Mouse (Mus musculus): Measurements from ENCODE around the gene Set. TPM values are rescaled to one million over a fixed set of nuclear protein-coding genes. Genes with fewer than 3 reads are reported as not detected.

The Set gene
- 240 and 244 TPM in 2 replicates for polyA plus RNA-seq (2012; rRNA removed)

GRCm38 (mm10) chr2:30057223-30057904 lies at the start of gene Set:
Gene Set (plus strand): TSS chr2:30057378.

GRCm38 (mm10) chr2:30048699-30049388 lies 8.3 kb upstream of the Set start, which contains the start of gene Wdr34:
Gene Wdr34 (minus strand): TSS chr2:30048881.

GRCm38 (mm10) chr2:30077502-30078348 lies 20.5 kb downstream of the Set start, which contains the start of gene Pkn3:
Gene Pkn3 (plus strand): TSS chr2:30077684.

DNA sequence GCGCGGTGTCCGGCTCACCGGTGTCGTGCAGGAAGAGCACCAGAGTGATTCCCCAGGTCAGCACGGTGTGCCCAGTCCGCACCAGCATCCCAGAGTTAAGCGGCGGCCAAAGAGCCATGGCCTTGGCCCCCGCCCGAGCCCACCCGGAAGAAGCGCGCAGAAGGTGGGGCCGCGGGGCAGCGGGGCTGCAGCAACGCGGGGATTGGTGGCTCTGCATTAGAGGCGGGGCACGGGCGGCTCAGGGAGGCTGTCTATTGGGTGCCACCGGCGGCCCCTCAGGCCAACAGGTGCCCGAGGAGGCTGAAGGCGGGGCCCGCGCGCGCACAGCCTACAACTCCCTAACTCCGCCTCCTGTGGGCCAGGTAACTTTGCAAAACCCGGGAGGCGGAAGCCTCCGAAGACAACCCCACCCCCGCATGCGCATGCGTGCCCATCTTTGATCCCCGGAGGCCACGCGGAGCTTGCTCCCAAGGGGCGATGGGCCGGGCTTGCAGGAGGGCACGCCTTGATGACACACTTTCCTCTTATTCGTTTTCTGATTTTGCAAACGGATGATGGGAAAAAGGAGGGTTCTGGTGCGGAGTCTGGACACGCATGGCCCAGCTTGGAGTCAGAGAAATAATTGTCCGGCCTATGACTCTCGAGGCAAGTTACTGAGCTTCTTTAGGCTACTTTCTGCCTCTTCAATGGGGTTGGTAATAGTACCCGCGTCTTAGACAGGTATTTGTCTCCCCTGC lies 36.5 kb downstream of the Set start, which contains the start of gene Zdhhc12:
Gene Zdhhc12 (minus strand): TSS at position 178 of the 737 bp plus-strand sequence.

Other genes starting within 250 kb of the Set start
- gene Urm1, start 237.3 kb upstream of the Set start, polyA plus RNA-seq (2012; rRNA removed), result 64.7 and 70.3 TPM in 2 replicates
- gene Cercam, start 188.2 kb upstream of the Set start, polyA plus RNA-seq (2012; rRNA removed), result 16.8 and 17.5 TPM in 2 replicates
- gene Odf2, start 168.2 kb upstream of the Set start, polyA plus RNA-seq (2012; rRNA removed), result 105 and 107 TPM in 2 replicates
- gene Gle1, start 122.0 kb upstream of the Set start, polyA plus RNA-seq (2012; rRNA removed), result 50.9 and 59.4 TPM in 2 replicates
- gene Sptan1, start 91.8 kb upstream of the Set start, polyA plus RNA-seq (2012; rRNA removed), result 855 and 873 TPM in 2 replicates
- gene Wdr34, start 8.5 kb upstream of the Set start, polyA plus RNA-seq (2012; rRNA removed), result 78.0 and 78.2 TPM in 2 replicates
- 2.5 and 3.6 TPM in 2 replicates for gene Pkn3, start 20.3 kb downstream of the Set start, polyA plus RNA-seq (2012; rRNA removed)
- 33.2 and 34.5 TPM in 2 replicates for gene Zdhhc12, start 36.3 kb downstream of the Set start, polyA plus RNA-seq (2012; rRNA removed)
- 85.6 and 91.8 TPM in 2 replicates for gene Zer1, start 67.2 kb downstream of the Set start, polyA plus RNA-seq (2012; rRNA removed)
- gene Tbc1d13, start 76.4 kb downstream of the Set start, polyA plus RNA-seq (2012; rRNA removed), result 65.5 and 66.5 TPM in 2 replicates
- gene Endog, start 114.1 kb downstream of the Set start, polyA plus RNA-seq (2012; rRNA removed), result 19.5 and 22.3 TPM in 2 replicates
- gene Spout1, start 121.1 kb downstream of the Set start, polyA plus RNA-seq (2012; rRNA removed), result 49.3 and 50.9 TPM in 2 replicates
- 28.2 and 29.4 TPM in 2 replicates for gene Kyat1, start 148.5 kb downstream of the Set start, polyA plus RNA-seq (2012; rRNA removed)
- gene Lrrc8a, start 180.3 kb downstream of the Set start, polyA plus RNA-seq (2012; rRNA removed), result 28.7 and 30.2 TPM in 2 replicates
- 15.4 and 20.4 TPM in 2 replicates for gene Gm28035, start 183.2 kb downstream of the Set start, polyA plus RNA-seq (2012; rRNA removed)
- gene Phyhd1, start 208.8 kb downstream of the Set start, polyA plus RNA-seq (2012; rRNA removed), result 19.5 and 22.7 TPM in 2 replicates
- not detected in 2 replicates for gene Gm28038, start 223.7 kb downstream of the Set start, polyA plus RNA-seq (2012; rRNA removed)
- gene Dolk, start 229.0 kb downstream of the Set start, polyA plus RNA-seq (2012; rRNA removed), result 13.8 and 15.8 TPM in 2 replicates
- 28.2 and 32.9 TPM in 2 replicates for gene Nup188, start 229.0 kb downstream of the Set start, polyA plus RNA-seq (2012; rRNA removed)

Measured in central nervous system, embryonic 18 days (tissue).